29 mouse cellular contexts compared by ENCODE assay signal in genomic region chr8:123649483-123649882, GRCm38 (mm10). TPM values are rescaled to one million over a fixed set of nuclear protein-coding genes. Genes with fewer than 3 reads are reported as not detected.
DNase-seq lines count a peak whose midpoint lies in the region; ATAC-seq and TF ChIP-seq lines count a peak whose summit lies in the region.
"Had no signal": no experiment of that assay in that cellular context is flagged by ENCODE, and none has a peak within 500 bp of the region (broad histone marks: within the 10 kb centered on the region; RNA-seq: fewer than 3 reads in every experiment).

No protein-coding gene starts in this region.

- H3K27me3 ChIP-seq in forebrain, embryonic 12.5 days: peaks cover 10% of the 10 kb centered on the region; the same call in 1 of the 2 replicates
- peaks cover 10% of the 10 kb centered on the region for H3K27me3 ChIP-seq in forebrain, embryonic 13.5 days
- no peaks in the 10 kb centered on the region for H3K27me3 ChIP-seq in midbrain, embryonic 11.5 days (ENCODE audit: control insufficient read depth, insufficient read depth, low read length)
- H3K27me3 ChIP-seq in midbrain, postnatal 0 days (ENCODE audit: insufficient read depth, low read length): no peaks in the 10 kb centered on the region
- no peaks in the 10 kb centered on the region for H3K27me3 ChIP-seq in myocyte (ENCODE audit: control insufficient read depth, insufficient read depth, insufficient read length)
- H3K27me3 ChIP-seq in stomach, postnatal 0 days (ENCODE audit: control insufficient read depth, insufficient read depth, low read length): no peaks in the 10 kb centered on the region
- H3K27me3 ChIP-seq: embryonic facial prominence, embryonic 13.5 days; hindbrain, embryonic 15.5 days had no signal

- H3K27ac ChIP-seq in forebrain, embryonic 12.5 days: no peak overlapping the region
- H3K27ac ChIP-seq in forebrain, embryonic 13.5 days: no peak overlapping the region
- no peak overlapping the region for H3K27ac ChIP-seq in midbrain, embryonic 11.5 days (ENCODE audit: low read depth, low read length)
- no peak overlapping the region for H3K27ac ChIP-seq in midbrain, postnatal 0 days (ENCODE audit: low read depth, low read length)
- no peak overlapping the region for H3K27ac ChIP-seq in stomach, postnatal 0 days (replicated peaks)
- H3K27ac ChIP-seq: embryonic facial prominence, embryonic 13.5 days; forebrain, embryonic 10.5 days; hindbrain, embryonic 10.5 days; hindbrain, embryonic 15.5 days; liver, embryonic 14.5 days; midbrain, embryonic 13.5 days had no signal

- no peaks in the 10 kb centered on the region for H3K9me3 ChIP-seq in forebrain, embryonic 12.5 days
- H3K9me3 ChIP-seq in forebrain, embryonic 13.5 days (replicated peaks): no peaks in the 10 kb centered on the region
- H3K9me3 ChIP-seq in midbrain, embryonic 11.5 days (ENCODE audit: control insufficient read depth, low read length): no peaks in the 10 kb centered on the region
- H3K9me3 ChIP-seq in midbrain, postnatal 0 days (ENCODE audit: low read length): no peaks in the 10 kb centered on the region
- H3K9me3 ChIP-seq in stomach, postnatal 0 days (ENCODE audit: control insufficient read depth, low read length): no peaks in the 10 kb centered on the region
- H3K9me3 ChIP-seq: embryonic facial prominence, embryonic 13.5 days; forebrain, embryonic 10.5 days; hindbrain, embryonic 10.5 days; hindbrain, embryonic 15.5 days; midbrain, embryonic 13.5 days had no signal

- peak; percentile 19 for DNase-seq in midbrain, embryonic 11.5 days (ENCODE audit: low spot score, missing footprints)
- DNase-seq in midbrain, postnatal 0 days (ENCODE audit: low spot score): no peak
- peak; percentile 36 for DNase-seq in stomach, postnatal 0 days (ENCODE audit: low spot score)
- no peak for DNase-seq in spleen, postnatal 10 days (ENCODE audit: low spot score in 2 of 2)
- no peak for DNase-seq in adrenal gland, adult 2 months
- DNase-seq: adrenal gland, postnatal 36 days; cerebellum, adult 18-20 months; cerebellum, postnatal 10 days; forebrain, postnatal 0 days; gastrocnemius, postnatal 10 days; heart, postnatal 14 days; kidney, postnatal 14 days; layer of hippocampus, adult 9-11 months; liver; right cerebral cortex, postnatal 25 days; spleen, adult 18-20 months; thymus, adult 2 months; thymus, postnatal 36 days had no signal

- H3K4me2 ChIP-seq in forebrain, embryonic 12.5 days: no peak overlapping the region
- no peak overlapping the region for H3K4me2 ChIP-seq in forebrain, embryonic 13.5 days
- H3K4me2 ChIP-seq in midbrain, embryonic 11.5 days: no peak overlapping the region
- no peak overlapping the region for H3K4me2 ChIP-seq in midbrain, postnatal 0 days (ENCODE audit: low read depth, low read length, poor library complexity, severe bottlenecking)
- H3K4me2 ChIP-seq in myocyte (ENCODE audit: low read depth): peak overlapping the region; percentile 62
- H3K4me2 ChIP-seq in stomach, postnatal 0 days (replicated peaks; ENCODE audit: low read depth): no peak overlapping the region
- H3K4me2 ChIP-seq: embryonic facial prominence, embryonic 13.5 days; hindbrain, embryonic 15.5 days; midbrain, embryonic 13.5 days had no signal

- peak overlapping the region; percentile 5; the same call in 1 of the 2 replicates for H3K9ac ChIP-seq in forebrain, embryonic 12.5 days
- no peak overlapping the region for H3K9ac ChIP-seq in forebrain, embryonic 13.5 days
- no peak overlapping the region for H3K9ac ChIP-seq in midbrain, embryonic 11.5 days (ENCODE audit: low read length)
- H3K9ac ChIP-seq in midbrain, postnatal 0 days (replicated peaks; ENCODE audit: low read length, poor library complexity, severe bottlenecking): no peak overlapping the region
- no peak overlapping the region for H3K9ac ChIP-seq in stomach, postnatal 0 days (ENCODE audit: low read length)
- H3K9ac ChIP-seq: embryonic facial prominence, embryonic 13.5 days; forebrain, postnatal 0 days; hindbrain, embryonic 15.5 days; liver, embryonic 14.5 days; midbrain, embryonic 13.5 days had no signal

- H3K4me3 ChIP-seq in forebrain, embryonic 12.5 days (replicated peaks): no peak overlapping the region
- no peak overlapping the region for H3K4me3 ChIP-seq in forebrain, embryonic 13.5 days
- no peak overlapping the region for H3K4me3 ChIP-seq in midbrain, embryonic 11.5 days (ENCODE audit: low read depth, low read length)
- H3K4me3 ChIP-seq in midbrain, postnatal 0 days (ENCODE audit: low read depth, low read length): no peak overlapping the region
- no peak overlapping the region for H3K4me3 ChIP-seq in myocyte
- no peak overlapping the region for H3K4me3 ChIP-seq in stomach, postnatal 0 days (ENCODE audit: low read depth, low read length)
- H3K4me3 ChIP-seq: embryonic facial prominence, embryonic 13.5 days; forebrain, embryonic 10.5 days; hindbrain, embryonic 10.5 days; hindbrain, embryonic 15.5 days; megakaryocyte, embryonic 14.5 days; midbrain, embryonic 13.5 days had no signal

- no peak overlapping the region for H3ac ChIP-seq in myocyte (ENCODE audit: control insufficient read depth, insufficient read length)

- WGBS in forebrain, embryonic 12.5 days: 91% methylated on average over 12 of the region's 12 CpGs
- WGBS in forebrain, embryonic 13.5 days: 89% methylated on average over 12 of the region's 12 CpGs
- WGBS in midbrain, embryonic 11.5 days: 92% methylated on average over 12 of the region's 12 CpGs
- WGBS in midbrain, postnatal 0 days: 94% methylated on average over 12 of the region's 12 CpGs
- WGBS in stomach, postnatal 0 days: 45% methylated on average over 12 of the region's 12 CpGs

- no peaks in the 10 kb centered on the region for H3K36me3 ChIP-seq in forebrain, embryonic 12.5 days (replicated peaks)
- H3K36me3 ChIP-seq in forebrain, embryonic 13.5 days (ENCODE audit: poor library complexity, severe bottlenecking): no peaks in the 10 kb centered on the region
- H3K36me3 ChIP-seq in midbrain, embryonic 11.5 days (ENCODE audit: control insufficient read depth, insufficient read depth, low read length): no peaks in the 10 kb centered on the region
- H3K36me3 ChIP-seq in midbrain, postnatal 0 days (ENCODE audit: insufficient read depth, low read length): no peaks in the 10 kb centered on the region
- no peaks in the 10 kb centered on the region for H3K36me3 ChIP-seq in myocyte (ENCODE audit: control insufficient read depth, insufficient read depth)
- no peaks in the 10 kb centered on the region for H3K36me3 ChIP-seq in stomach, postnatal 0 days (ENCODE audit: control insufficient read depth, insufficient read depth, low read length)
- H3K36me3 ChIP-seq: embryonic facial prominence, embryonic 13.5 days; forebrain, embryonic 10.5 days; hindbrain, embryonic 10.5 days; hindbrain, embryonic 15.5 days; midbrain, embryonic 13.5 days had no signal

- ATAC-seq in forebrain, embryonic 12.5 days (ENCODE audit: low FRiP score): no peak
- ATAC-seq in forebrain, embryonic 13.5 days: no peak
- ATAC-seq in midbrain, embryonic 11.5 days (ENCODE audit: low FRiP score): no peak
- ATAC-seq in midbrain, postnatal 0 days (ENCODE audit: low FRiP score): no peak
- ATAC-seq in stomach, postnatal 0 days (ENCODE audit: low FRiP score, low TSS enrichment): no peak
- ATAC-seq: forebrain, postnatal 0 days; midbrain, embryonic 13.5 days had no signal

- H3K4me1 ChIP-seq in forebrain, embryonic 12.5 days: no peaks in the 10 kb centered on the region; the same call in 1 of the 2 replicates
- peaks cover 6% of the 10 kb centered on the region; the same call in 1 of the 2 replicates for H3K4me1 ChIP-seq in forebrain, embryonic 13.5 days
- H3K4me1 ChIP-seq in midbrain, embryonic 11.5 days (ENCODE audit: control insufficient read depth, insufficient read depth, low read length): peaks cover 4% of the 10 kb centered on the region; the same call in 1 of the 2 replicates
- no peaks in the 10 kb centered on the region for H3K4me1 ChIP-seq in midbrain, postnatal 0 days (ENCODE audit: insufficient read depth, low read length)
- no peaks in the 10 kb centered on the region; the same call in none of the 2 replicates for H3K4me1 ChIP-seq in stomach, postnatal 0 days (replicated peaks; ENCODE audit: control insufficient read depth, insufficient read depth)
- H3K4me1 ChIP-seq: midbrain, embryonic 13.5 days had no signal

- peaks cover 3% of the 10 kb centered on the region for H3K79me2 ChIP-seq in myocyte (ENCODE audit: control insufficient read depth, insufficient read depth)

- TF ChIP-seq POLR2A in myocyte (IDR thresholded peaks at IDR 0.05; ENCODE audit: insufficient read length, low read depth): no peak

- TF ChIP-seq EP300 in stomach, postnatal 0 days (optimal IDR thresholded peaks at IDR 0.05): no peak

- TF ChIP-seq CTCF in midbrain, postnatal 0 days (IDR thresholded peaks at IDR 0.05): no peak
- no peak for TF ChIP-seq CTCF in stomach, postnatal 0 days (IDR thresholded peaks at IDR 0.05; ENCODE audit: low read depth)

TF ChIP-seq in myocyte, 11 proteins besides CTCF, POLR2A, EP300 and RAD21:
- TF ChIP-seq USF1 (IDR thresholded peaks at IDR 0.05; ENCODE audit: low read depth) (no peak), POLR2AphosphoS2 (IDR thresholded peaks at IDR 0.05; ENCODE audit: insufficient read length, low read depth) (no peak), MAX (IDR thresholded peaks at IDR 0.05; ENCODE audit: low read depth) (no peak), MYOG (IDR thresholded peaks at IDR 0.05; ENCODE audit: control insufficient read depth in 1 of 3, insufficient read depth in 1 of 3, insufficient read length in 2 of 3, low read depth in 2 of 3) (no peak)

RNA-seq across cellular contexts. Expression of gene Rhou, which starts 4.2 kb away (rescaled TPM):
- polyA plus RNA-seq in forebrain, embryonic 12.5 days (2016; fragmentation: Nextera tagmentation; extraction: Ambion mirVana): 7.6 and 7.9 TPM in 2 replicates
- polyA plus RNA-seq in forebrain, embryonic 13.5 days (2015; fragmentation: Nextera tagmentation; extraction: Ambion mirVana): 8.3 and 8.9 TPM in 2 replicates
- 7.7 and 8.3 TPM in 2 replicates for polyA plus RNA-seq in midbrain, embryonic 11.5 days (2014; fragmentation: Nextera tagmentation; extraction: Ambion mirVana)
- 24.9 and 28.2 TPM in 2 replicates for total RNA-seq in midbrain, postnatal 0 days (2014; rRNA removed)
- 7.0 and 7.1 TPM in 2 replicates for polyA plus RNA-seq in midbrain, postnatal 0 days (2015; fragmentation: Nextera tagmentation; extraction: Ambion mirVana)
- 11.8 TPM for polyA plus RNA-seq in myocyte (2012; fragmentation: generic; extraction: Trizol)
- 7.3 and 10.9 TPM in 2 replicates for polyA plus RNA-seq in stomach, postnatal 0 days (2015; fragmentation: Nextera tagmentation; extraction: Ambion mirVana)
- 10 to 100 TPM; 31.7 to 43.0 TPM for total RNA-seq in adrenal gland, adult 2 months (2021)
- 12.3 and 13.6 TPM in 2 replicates for polyA plus RNA-seq in adrenal gland, adult 2 months (2012; rRNA removed)
- total RNA-seq: MEL had no signal

Comparison
In these comparisons a context has a peak if more than half of its experiments do, and no peak if none do; other contexts are left out.
1. DNase-seq: peak in midbrain, embryonic 11.5 days (single experiment) and stomach, postnatal 0 days (single experiment); none in midbrain, postnatal 0 days (single experiment), spleen, postnatal 10 days (0 of 2) and adrenal gland, adult 2 months (single experiment).